Mouse (Mus musculus) neural tube, embryonic 11.5 days (tissue): ENCODE measurements around the gene Tbx20. TPM values are rescaled to one million over a fixed set of nuclear protein-coding genes. Genes with fewer than 3 reads are reported as not detected.

Source experiments
- ATAC-seq: fragments of 200-750 bp; cut with Nextera tagmentation; 2 replicates; pipeline ENCODE4 v1.8.0; 2017; ENCODE audit warnings: moderate number of reproducible peaks, mild to moderate bottlenecking, moderate TSS enrichment, moderate library complexity; ENCODE audit not compliant: insufficient read depth, low FRiP score, low TSS enrichment
- DNase-seq: peaks from one replicate; pipeline ENCODE4 v3.0.0-alpha.2; 2015; ENCODE audit warnings: low spot score
- H3K27ac ChIP-seq: fragments of 300-500 bp; sonication (generic); 2 replicates; pipeline ENCODE4 v1.5.1; 2014; ENCODE audit warnings: low read depth, mild to moderate bottlenecking, low read length
- H3K27me3 ChIP-seq: fragments of 300-500 bp; sonication (generic); 2 replicates; pipeline ENCODE4 v1.6.1; 2014; ENCODE audit warnings: mild to moderate bottlenecking, low read length, mixed read lengths; ENCODE audit not compliant: control insufficient read depth, insufficient read depth
- H3K36me3 ChIP-seq: fragments of 300-500 bp; sonication (generic); 2 replicates; pipeline ENCODE4 v1.6.1; 2014; ENCODE audit warnings: mild to moderate bottlenecking, low read length, moderate library complexity, mixed read lengths; ENCODE audit not compliant: control insufficient read depth, insufficient read depth
- H3K4me1 ChIP-seq: fragments of 300-500 bp; sonication (generic); 2 replicates; pipeline ENCODE4 v1.6.1; 2014; ENCODE audit warnings: low read length, mixed read lengths; ENCODE audit not compliant: control insufficient read depth, insufficient read depth
- H3K4me2 ChIP-seq: fragments of 300-500 bp; sonication (generic); 2 replicates; pipeline ENCODE4 v1.6.1; 2014; ENCODE audit warnings: low read depth, mild to moderate bottlenecking, moderate library complexity
- H3K4me3 ChIP-seq: fragments of 300-500 bp; sonication (generic); 2 replicates; pipeline ENCODE4 v1.5.1; 2014; ENCODE audit warnings: low read depth, low read length
- H3K9ac ChIP-seq: fragments of 300-500 bp; sonication (generic); 2 replicates; pipeline ENCODE4 v1.6.1; 2014; ENCODE audit warnings: mild to moderate bottlenecking, low read length
- H3K9me3 ChIP-seq: fragments of 300-500 bp; sonication (generic); 2 replicates; pipeline ENCODE4 v1.6.1; 2016; ENCODE audit warnings: low read length; ENCODE audit not compliant: control insufficient read depth
- WGBS: fragments of 180-500 bp; shearing (Covaris S2); extraction: QIAGEN DNeasy Blood & Tissue Kit; methylation state at CpG from one replicate; pipeline ENCODE4 v1.1.7; 2014; 5-methylcytosine and 5-hydroxymethylcytosine counted together
- polyA plus RNA-seq: library from polyadenylated mRNA; unstranded; fragments of >200 nt; fragmentation: Nextera tagmentation; extraction: Ambion mirVana; gene quantifications from 2 replicates; pipeline ENCODE4 v1.2.1, GENCODE M21; 2014

Gene Tbx20
- polyA plus RNA-seq, 1 experiment from 2014 or later, result 0.29 TPM

- Histone ChIP-seq H3K27ac (no peak overlapping the region), H3K9me3 (no peaks in the 10 kb centered on the region), H3K4me1 (no peaks in the 10 kb centered on the region; the same call in 1 of the 2 replicates), H3K4me2 (no peak overlapping the region), H3K4me3 (no peak overlapping the region), H3K36me3 (no peaks in the 10 kb centered on the region), H3K27me3 (peaks cover 78% of the 10 kb centered on the region), H3K9ac (no peak overlapping the region)
- WGBS, result 5% methylated on average over 3 of the region's 3 CpGs
- DNase-seq (no peak), ATAC-seq (no peak)
These were observed 5.9 kb upstream of the Tbx20 start for GRCm38 (mm10) chr9:24779975-24780374.

DNA sequence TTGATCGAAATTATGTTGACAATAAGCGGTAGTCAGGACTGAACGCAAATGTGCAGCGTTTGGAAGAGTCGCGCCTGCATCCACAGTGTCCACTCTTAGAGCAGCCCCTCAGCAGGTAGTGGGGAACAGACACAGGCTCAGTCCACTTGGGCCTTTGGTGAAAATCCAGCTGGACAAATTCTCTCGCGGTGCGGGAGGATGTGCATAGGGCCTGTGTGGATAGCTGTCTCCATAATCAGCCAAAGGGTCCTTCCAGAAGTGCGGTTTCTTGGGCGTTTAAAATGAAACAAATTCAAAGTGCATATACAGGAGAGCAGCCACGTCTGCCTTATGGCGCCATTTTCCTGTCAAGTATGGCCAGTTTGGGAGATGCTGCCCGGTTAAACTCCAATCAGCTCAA lies 4.5 kb upstream of the Tbx20 start:
- no peak overlapping the region for H3K9ac ChIP-seq
- H3K4me2 ChIP-seq, result no peak overlapping the region
- H3K27me3 ChIP-seq, result peaks cover 92% of the 10 kb centered on the region
- no peaks in the 10 kb centered on the region for H3K9me3 ChIP-seq
- 3% methylated on average over 14 of the region's 14 CpGs for WGBS
- no peaks in the 10 kb centered on the region for H3K36me3 ChIP-seq
- peaks cover 5% of the 10 kb centered on the region for H3K4me1 ChIP-seq
- peak; percentile 35 for DNase-seq
- ATAC-seq, result no peak
- no peak overlapping the region for H3K4me3 ChIP-seq
- no peak overlapping the region for H3K27ac ChIP-seq

GRCm38 (mm10) chr9:24777961-24778360 lies 3.9 kb upstream of the Tbx20 start:
- Histone ChIP-seq H3K36me3 (no peaks in the 10 kb centered on the region), H3K4me2 (no peak overlapping the region), H3K9ac (no peak overlapping the region), H3K4me3 (no peak overlapping the region), H3K9me3 (no peaks in the 10 kb centered on the region), H3K27ac (no peak overlapping the region), H3K4me1 (peaks cover 6% of the 10 kb centered on the region), H3K27me3 (peaks cover 98% of the 10 kb centered on the region)
- DNase-seq (peak; percentile 63), ATAC-seq (no peak)
- WGBS, result 0% methylated on average over 14 of the region's 14 CpGs

- H3K9me3 ChIP-seq, result no peaks in the 10 kb centered on the region
- no peak overlapping the region for H3K4me3 ChIP-seq
- no peak overlapping the region for H3K4me2 ChIP-seq
- H3K9ac ChIP-seq, result no peak overlapping the region
- under 1% methylated on average over 37 of the region's 37 CpGs for WGBS
- peaks cover 6% of the 10 kb centered on the region for H3K4me1 ChIP-seq
- H3K27ac ChIP-seq, result no peak overlapping the region
- H3K27me3 ChIP-seq, result peaks cover 99% of the 10 kb centered on the region
- DNase-seq (peak; percentile 54), ATAC-seq (no peak)
- H3K36me3 ChIP-seq, result no peaks in the 10 kb centered on the region
These were observed 3.2 kb upstream of the Tbx20 start for GRCm38 (mm10) chr9:24777176-24777895.

DNA sequence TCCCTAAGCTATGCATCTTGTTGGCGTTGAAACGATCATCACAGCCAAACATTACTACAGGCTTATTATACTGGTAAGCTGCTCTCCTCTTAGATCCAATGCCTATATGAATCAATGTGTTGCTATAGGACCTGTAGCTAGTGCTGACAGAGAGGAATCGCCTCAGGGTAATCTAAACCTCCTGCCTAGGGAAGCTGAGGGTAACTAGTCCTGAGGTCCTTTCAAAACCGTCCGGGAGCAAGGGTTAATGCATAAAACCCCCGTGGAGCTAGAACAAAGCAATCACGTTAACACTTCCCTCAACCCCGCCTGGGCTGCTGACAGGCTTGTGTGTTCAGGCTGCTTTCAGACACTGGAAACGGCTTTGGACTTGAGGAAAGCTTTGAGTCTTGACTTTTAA lies 2.4 kb upstream of the Tbx20 start:
- H3K4me3 ChIP-seq, result no peak overlapping the region
- peaks cover 99% of the 10 kb centered on the region for H3K27me3 ChIP-seq
- peaks cover 6% of the 10 kb centered on the region for H3K4me1 ChIP-seq
- H3K4me2 ChIP-seq, result no peak overlapping the region
- 2% methylated on average over 9 of the region's 9 CpGs for WGBS
- ATAC-seq, result no peak
- H3K9me3 ChIP-seq, result no peaks in the 10 kb centered on the region
- no peaks in the 10 kb centered on the region for H3K36me3 ChIP-seq
- peak; percentile 50 for DNase-seq
- H3K9ac ChIP-seq, result no peak overlapping the region
- no peak overlapping the region for H3K27ac ChIP-seq

DNA sequence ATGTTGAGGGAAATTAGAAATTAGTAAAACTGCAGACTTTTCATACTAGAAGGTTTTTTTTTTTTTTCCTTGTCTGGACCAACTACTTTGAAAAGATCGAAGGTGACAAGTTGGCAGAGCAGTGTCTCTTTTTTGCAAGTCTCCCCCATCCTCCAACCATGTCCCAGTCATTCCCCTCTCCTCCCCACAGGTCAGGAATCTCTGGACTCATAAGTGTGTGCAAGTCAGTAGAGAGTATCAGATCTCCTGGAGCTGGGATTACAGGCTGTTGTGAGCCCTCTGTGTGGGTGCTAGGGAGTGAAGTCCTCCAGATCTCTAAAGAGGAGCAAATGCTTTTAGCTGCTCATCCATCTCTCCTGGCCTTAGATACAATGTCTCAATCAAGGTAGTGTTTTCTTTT lies 1.5 kb upstream of the Tbx20 start:
- Histone ChIP-seq H3K27ac (no peak overlapping the region), H3K36me3 (no peaks in the 10 kb centered on the region), H3K4me2 (no peak overlapping the region), H3K4me3 (no peak overlapping the region), H3K9me3 (no peaks in the 10 kb centered on the region), H3K9ac (no peak overlapping the region), H3K27me3 (peaks cover 98% of the 10 kb centered on the region), H3K4me1 (peaks cover 6% of the 10 kb centered on the region)
- 0% methylated on average over 1 of the region's 1 CpGs for WGBS
- ATAC-seq (no peak), DNase-seq (no peak)

DNA sequence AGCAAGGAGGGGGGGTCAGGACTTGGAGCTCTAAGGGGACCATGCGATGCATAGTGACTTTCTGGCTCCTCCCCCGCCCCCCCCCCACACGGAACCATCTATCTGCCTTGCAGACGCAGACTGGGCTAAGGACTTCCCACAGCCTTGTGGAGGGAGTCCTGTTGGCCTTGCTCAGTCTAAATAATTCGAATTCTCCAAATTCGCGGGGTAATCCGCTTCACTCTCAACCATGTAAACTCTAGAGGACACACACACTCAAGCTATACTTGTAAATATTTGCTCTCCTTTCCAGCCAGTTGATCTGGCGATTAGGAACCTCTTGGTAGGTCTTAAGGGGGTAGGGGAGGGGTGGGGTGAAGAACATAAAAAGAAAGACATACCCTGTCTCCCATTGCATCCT lies 898 bp upstream of the Tbx20 start:
- Histone ChIP-seq H3K27ac (no peak overlapping the region), H3K4me2 (no peak overlapping the region), H3K9me3 (no peaks in the 10 kb centered on the region), H3K9ac (no peak overlapping the region), H3K4me3 (no peak overlapping the region), H3K27me3 (peaks cover 98% of the 10 kb centered on the region), H3K4me1 (peaks cover 9% of the 10 kb centered on the region), H3K36me3 (no peaks in the 10 kb centered on the region)
- DNase-seq (no peak), ATAC-seq (no peak)
- under 1% methylated on average over 8 of the region's 9 CpGs for WGBS

DNA sequence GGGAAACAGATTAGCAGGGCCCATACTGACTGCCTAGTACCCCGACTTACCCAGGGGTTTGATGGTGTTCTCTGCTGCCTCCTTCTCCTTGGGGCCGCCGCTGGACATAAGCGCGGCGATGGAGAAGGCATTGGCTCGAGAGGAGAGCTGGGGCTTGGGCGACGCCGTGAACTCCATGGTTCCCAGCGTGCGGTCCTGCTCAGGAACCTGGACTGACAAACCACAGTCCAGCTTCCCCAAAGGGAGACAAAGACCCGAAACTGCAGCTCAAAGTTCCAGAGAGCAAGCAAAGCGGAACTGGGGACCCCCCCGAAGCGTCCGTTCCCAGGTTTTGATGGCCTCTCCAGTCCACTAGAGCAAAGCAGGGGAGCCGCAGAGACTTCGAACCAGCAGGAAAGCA lies 434 bp downstream of the Tbx20 start:
- H3K27ac ChIP-seq, result no peak overlapping the region
- peak overlapping the region; percentile 48 for H3K4me2 ChIP-seq
- H3K9me3 ChIP-seq, result no peaks in the 10 kb centered on the region
- ATAC-seq (no peak), DNase-seq (peak; percentile 45)
- peak overlapping the region; percentile 25 for H3K4me3 ChIP-seq
- no peak overlapping the region for H3K9ac ChIP-seq
- no peaks in the 10 kb centered on the region for H3K36me3 ChIP-seq
- peaks cover 94% of the 10 kb centered on the region for H3K27me3 ChIP-seq
- WGBS, result under 1% methylated on average over 19 of the region's 19 CpGs
- H3K4me1 ChIP-seq, result peaks cover 9% of the 10 kb centered on the region

GRCm38 (mm10) chr9:24773171-24773570 lies 932 bp downstream of the Tbx20 start:
- Histone ChIP-seq H3K9ac (no peak overlapping the region), H3K4me3 (no peak overlapping the region), H3K27ac (no peak overlapping the region), H3K4me1 (peaks cover 9% of the 10 kb centered on the region), H3K36me3 (no peaks in the 10 kb centered on the region), H3K27me3 (peaks cover 94% of the 10 kb centered on the region), H3K9me3 (no peaks in the 10 kb centered on the region), H3K4me2 (no peak overlapping the region)
- DNase-seq, result no peak
- WGBS, result 1% methylated on average over 9 of the region's 9 CpGs
- no peak for ATAC-seq
